Mouse (Mus musculus) T-cell, adult 2 months (primary cell): ENCODE measurements around the gene Hist2h2ac.
A peak's percentile ranks its signal among the peaks of the same experiment; 100 is the strongest.
"Not testable (repeated sequence)": the region's sequence is repeated elsewhere in the genome, so short reads cannot be mapped to it uniquely, and the experiment has no call there.

Source experiments
- DNase-seq: peaks from one replicate; pipeline ENCODE4 v3.0.0; 2022; ENCODE audit warnings: low spot score

The Hist2h2ac gene

GRCm38 (mm10) chr3:96228828-96229227, 8.1 kb upstream of the Hist2h2ac start:
- no peak for DNase-seq

GRCm38 (mm10) chr3:96226695-96227648, 6.3 kb upstream of the Hist2h2ac start:
- DNase-seq: no peak

GRCm38 (mm10) chr3:96225421-96225820, 4.7 kb upstream of the Hist2h2ac start:
- DNase-seq: no peak

- no peak for DNase-seq
Measured at GRCm38 (mm10) chr3:96222774-96223173, 2.1 kb upstream of the Hist2h2ac start.

- no peak for DNase-seq
Measured at GRCm38 (mm10) chr3:96221640-96222038, 959 bp upstream of the Hist2h2ac start.

- not testable (repeated sequence) for DNase-seq
Measured at GRCm38 (mm10) chr3:96220131-96220764, 432 bp downstream of the Hist2h2ac start.

- peak; percentile 80 for DNase-seq
Measured at GRCm38 (mm10) chr3:96219661-96220130, 984 bp downstream of the Hist2h2ac start, which contains the start of the genes Bola1 and Hist2h2ab. Gene Bola1 (minus strand): TSS chr3:96219709. Gene Hist2h2ab (plus strand): TSS chr3:96219865.

- DNase-seq: peak; percentile 54
Measured at GRCm38 (mm10) chr3:96219191-96219641, 1.5 kb downstream of the Hist2h2ac start.

GRCm38 (mm10) chr3:96209242-96209641, 11.4 kb downstream of the Hist2h2ac start:
- no peak for DNase-seq

GRCm38 (mm10) chr3:96207819-96208218, 12.9 kb downstream of the Hist2h2ac start:
- no peak for DNase-seq

- DNase-seq: no peak
Measured at GRCm38 (mm10) chr3:96199731-96200130, 20.9 kb downstream of the Hist2h2ac start.

GRCm38 (mm10) chr3:96198601-96199251, 22.0 kb downstream of the Hist2h2ac start:
- DNase-seq: not testable (repeated sequence)

GRCm38 (mm10) chr3:96198181-96198580, 22.5 kb downstream of the Hist2h2ac start:
- peak; percentile 85 for DNase-seq

- DNase-seq: peak; percentile 92
Measured at GRCm38 (mm10) chr3:96197129-96197749, 23.4 kb downstream of the Hist2h2ac start.

- DNase-seq: no peak
Measured at GRCm38 (mm10) chr3:96196437-96197128, 24.1 kb downstream of the Hist2h2ac start.

GRCm38 (mm10) chr3:96195616-96196313, 24.9 kb downstream of the Hist2h2ac start:
- DNase-seq: no peak

GRCm38 (mm10) chr3:96194966-96195365, 25.7 kb downstream of the Hist2h2ac start:
- peak; percentile 48 for DNase-seq

GRCm38 (mm10) chr3:96192977-96193376, 27.7 kb downstream of the Hist2h2ac start:
- no peak for DNase-seq

GRCm38 (mm10) chr3:96182382-96182776, 38.3 kb downstream of the Hist2h2ac start:
- DNase-seq: no peak
